Mouse (Mus musculus) frontal cortex, postnatal 25 days (tissue): Measurements from ENCODE around the gene Ppm1e.

Experiments
- DNase-seq, 2 experiments: peaks; one replicate each; pipeline ENCODE4 v3.0.0; 2022; ENCODE audit warnings: low spot score in 2 of 2

Gene Ppm1e

GRCm38 (mm10) chr11:87253294-87253693 is 105.5 kb downstream of the Ppm1e start:
- no peak for DNase-seq

- no peak for DNase-seq
These were observed 108.7 kb downstream of the Ppm1e start for GRCm38 (mm10) chr11:87250132-87250531.

- no peak for DNase-seq
These were observed 111.3 kb downstream of the Ppm1e start for GRCm38 (mm10) chr11:87247494-87247866.

- DNase-seq = no peak
These were observed 111.9 kb downstream of the Ppm1e start for GRCm38 (mm10) chr11:87246724-87247493.

GRCm38 (mm10) chr11:87246107-87246651 is 112.6 kb downstream of the Ppm1e start:
- DNase-seq = no peak

- DNase-seq = no peak
These were observed 113.5 kb downstream of the Ppm1e start for GRCm38 (mm10) chr11:87245171-87245840.

GRCm38 (mm10) chr11:87241256-87241655 is 117.6 kb downstream of the Ppm1e start:
- DNase-seq = no peak

GRCm38 (mm10) chr11:87240833-87241215 is 118.0 kb downstream of the Ppm1e start:
- DNase-seq = no peak

GRCm38 (mm10) chr11:87240141-87240832 is 118.5 kb downstream of the Ppm1e start:
- no peak for DNase-seq

- DNase-seq = no peak
These were observed 119.8 kb downstream of the Ppm1e start for GRCm38 (mm10) chr11:87238891-87239530.

GRCm38 (mm10) chr11:87235486-87235872 is 123.3 kb downstream of the Ppm1e start:
- DNase-seq = no peak

GRCm38 (mm10) chr11:87234743-87235485 is 123.9 kb downstream of the Ppm1e start:
- DNase-seq = no peak

GRCm38 (mm10) chr11:87233377-87233776 is 125.4 kb downstream of the Ppm1e start:
- DNase-seq = no peak

- no peak for DNase-seq
These were observed 131.8 kb downstream of the Ppm1e start for GRCm38 (mm10) chr11:87227056-87227455.

- no peak for DNase-seq
These were observed 136.1 kb downstream of the Ppm1e start for GRCm38 (mm10) chr11:87222686-87223085.

GRCm38 (mm10) chr11:87212313-87212712 is 146.5 kb downstream of the Ppm1e start:
- no peak for DNase-seq
